Mouse (Mus musculus): ENCODE data around the gene Akip1.

The Akip1 gene

GRCm38 (mm10) chr7:109703190-109704015, at the start of gene Akip1, which contains the start of gene St5:
Akip1 (plus strand) TSS chr7:109703690.
St5 (minus strand) TSS chr7:109703605.
- peak; percentile 99 for DNase-seq (ENCODE audit: low read depth, low spot score)

DNA sequence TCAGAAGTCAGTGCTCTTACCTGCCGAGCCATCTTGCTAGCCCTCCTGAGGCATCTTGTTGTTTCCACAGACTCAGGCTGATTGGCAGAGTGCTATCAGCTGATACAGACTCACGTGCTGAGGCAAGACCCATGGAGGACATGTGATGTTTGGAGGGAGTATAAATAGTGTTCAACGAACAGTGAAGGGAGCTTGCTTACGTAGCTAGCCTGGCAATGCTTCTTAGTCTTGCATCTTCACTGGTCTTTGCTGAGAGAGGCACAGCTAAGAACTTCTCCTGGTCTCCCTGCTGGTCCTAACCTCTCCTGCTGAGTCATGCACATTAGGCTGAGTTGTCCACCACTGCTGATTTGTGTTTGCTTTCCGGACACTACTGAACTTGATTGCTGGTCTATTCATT, 48.6 kb upstream of the Akip1 start:
- peak; percentile 68 for DNase-seq (ENCODE audit: low read depth, low spot score)

- DNase-seq (ENCODE audit: low read depth, low spot score): no peak
Measured at GRCm38 (mm10) chr7:109657884-109658283, 45.6 kb upstream of the Akip1 start.

DNA sequence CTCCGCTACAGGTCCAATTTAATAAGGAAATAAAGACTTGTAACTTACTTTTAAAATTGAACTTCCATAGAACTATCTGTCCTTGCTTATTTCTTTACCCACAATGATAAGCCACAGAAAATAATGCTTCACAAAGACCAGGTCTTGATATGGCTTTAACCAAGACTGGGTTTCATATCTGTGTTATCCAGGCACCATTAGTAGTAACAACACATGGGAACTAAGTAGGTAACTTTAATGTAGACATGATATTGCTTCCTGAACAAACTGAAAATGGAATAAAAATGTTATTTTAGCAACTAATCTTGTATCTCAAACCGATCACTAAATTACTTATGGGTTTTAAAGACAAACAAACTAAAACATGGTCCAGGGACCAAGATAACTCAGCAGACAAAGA, 44.2 kb upstream of the Akip1 start:
- no peak for DNase-seq (ENCODE audit: low read depth, low spot score)

DNA sequence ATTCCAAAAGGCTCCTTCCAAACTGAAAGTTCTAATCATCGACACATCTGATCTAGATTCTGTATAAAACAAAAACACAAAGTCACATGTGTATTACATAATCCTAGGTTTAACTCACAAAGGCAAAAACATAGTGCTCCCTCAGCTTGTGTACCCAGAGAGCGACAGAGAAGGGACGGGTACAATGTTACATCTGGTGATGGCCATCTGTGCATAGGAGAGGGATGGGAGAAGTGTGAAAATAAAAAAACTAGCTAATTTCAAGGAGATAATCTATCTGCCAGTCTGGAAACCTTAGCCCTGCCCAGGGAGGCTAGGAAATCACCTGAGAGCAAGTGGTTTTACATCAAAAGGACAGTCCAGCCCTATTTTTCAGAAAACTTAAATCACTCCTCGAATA, 40.9 kb upstream of the Akip1 start:
- DNase-seq (ENCODE audit: low read depth, low spot score): no peak

- no peak for DNase-seq (ENCODE audit: low read depth, low spot score)
Measured at GRCm38 (mm10) chr7:109666664-109667063, 36.8 kb upstream of the Akip1 start.

DNA sequence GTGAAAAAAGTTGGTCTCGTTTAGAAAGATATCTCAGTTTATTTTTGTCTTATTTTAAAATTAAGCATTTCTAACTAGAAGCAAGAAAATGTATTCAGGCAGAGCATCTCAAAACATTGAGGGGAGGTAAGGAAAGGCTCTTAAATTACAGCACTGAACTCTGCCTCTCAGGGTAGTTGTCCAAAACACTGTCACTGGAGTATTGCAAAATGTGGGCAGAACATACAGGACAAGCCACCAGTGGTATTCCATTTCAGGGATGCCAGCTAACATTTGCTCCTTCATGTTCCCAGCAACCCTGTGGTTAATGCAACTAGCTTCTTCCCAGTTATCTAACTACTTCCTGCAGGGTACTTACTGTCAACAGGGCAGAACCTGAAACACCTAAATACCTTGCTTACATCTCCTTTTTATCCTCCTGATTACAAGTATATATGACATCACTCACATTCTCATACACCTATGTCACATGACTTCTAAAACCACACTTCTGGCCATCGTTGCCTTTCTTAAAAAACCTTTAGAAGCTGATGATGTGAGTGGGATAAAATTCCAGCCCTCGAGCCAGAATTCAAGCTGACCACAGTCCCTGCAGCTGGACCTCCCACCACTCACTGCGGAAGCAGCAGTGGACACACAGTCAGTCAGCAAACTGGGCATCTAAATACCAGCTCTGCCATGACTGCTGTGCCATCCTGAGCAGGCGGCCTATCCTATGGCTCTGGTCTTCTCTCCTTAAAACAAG, 33.9 kb upstream of the Akip1 start:
- DNase-seq (ENCODE audit: low read depth, low spot score): no peak

DNA sequence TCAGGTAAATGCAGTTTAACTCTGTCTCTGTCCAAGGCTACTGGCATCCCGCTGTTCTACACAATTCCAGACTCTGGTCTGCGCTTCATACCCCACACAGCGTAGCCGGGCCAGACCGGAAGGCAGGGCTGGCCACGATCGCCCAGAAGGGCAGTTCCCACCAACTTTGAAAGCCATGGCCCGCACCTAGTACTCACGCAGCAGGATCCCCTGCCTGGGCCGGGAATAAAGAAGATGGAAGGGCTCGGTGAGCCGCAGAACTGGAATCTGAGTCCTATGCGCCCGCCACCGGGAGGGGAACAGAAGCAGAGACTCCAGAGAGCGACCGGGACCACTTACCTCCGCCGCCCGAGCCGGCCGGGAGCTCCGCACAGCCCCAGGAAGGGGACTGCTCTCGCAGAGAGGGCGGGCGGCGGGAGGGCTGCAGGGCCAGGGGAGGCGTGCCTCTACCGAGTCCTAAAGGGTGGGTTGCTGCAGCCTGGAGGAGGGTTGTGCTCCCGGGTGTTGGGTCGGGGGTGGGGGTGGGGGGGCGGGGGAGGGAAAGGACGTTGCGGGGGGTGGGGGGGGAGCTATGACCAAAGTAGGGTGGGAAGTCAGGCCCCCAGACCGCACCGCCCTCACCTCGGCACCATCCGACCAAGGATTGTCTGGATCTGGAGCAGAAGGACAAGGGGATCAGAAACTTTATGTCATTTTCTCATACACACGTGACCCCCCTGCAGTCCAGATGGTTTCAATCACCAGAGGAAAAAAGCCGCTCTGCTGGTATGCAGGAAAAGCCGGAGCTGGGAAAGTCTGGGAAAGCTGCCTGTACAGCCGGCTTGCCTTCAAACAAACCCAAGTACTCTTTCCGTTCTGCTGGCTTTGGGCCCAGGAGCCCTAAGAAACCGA, 31.7 kb upstream of the Akip1 start:
- peak; percentile 72 for DNase-seq (ENCODE audit: low read depth, low spot score)

GRCm38 (mm10) chr7:109674944-109675628, 28.4 kb upstream of the Akip1 start:
- no peak for DNase-seq (ENCODE audit: low read depth, low spot score)

GRCm38 (mm10) chr7:109680284-109680683, 23.2 kb upstream of the Akip1 start:
- DNase-seq (ENCODE audit: low read depth, low spot score): no peak

DNA sequence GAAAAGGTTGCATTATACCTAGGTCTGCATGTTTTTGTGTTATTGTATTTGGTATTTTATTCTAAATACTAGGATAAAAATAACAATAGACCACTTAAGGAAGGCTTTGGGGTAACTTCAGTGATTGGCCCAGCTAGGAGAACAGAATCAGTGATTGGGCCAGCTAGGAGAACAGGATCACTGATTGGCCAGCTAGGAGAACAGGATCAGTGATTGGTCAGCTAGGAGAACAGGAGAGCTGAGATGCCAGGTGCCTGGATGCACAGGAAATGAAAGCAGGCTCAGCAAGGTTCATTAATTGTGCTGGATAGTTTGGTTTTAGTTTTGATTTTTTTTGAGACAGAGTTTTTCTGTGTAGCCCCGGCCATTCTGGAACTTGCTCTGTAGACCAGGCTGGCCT, 22.6 kb upstream of the Akip1 start:
- peak; percentile 25 for DNase-seq (ENCODE audit: low read depth, low spot score)

GRCm38 (mm10) chr7:109686585-109687128, 16.8 kb upstream of the Akip1 start:
- DNase-seq (ENCODE audit: low read depth, low spot score): no peak

DNA sequence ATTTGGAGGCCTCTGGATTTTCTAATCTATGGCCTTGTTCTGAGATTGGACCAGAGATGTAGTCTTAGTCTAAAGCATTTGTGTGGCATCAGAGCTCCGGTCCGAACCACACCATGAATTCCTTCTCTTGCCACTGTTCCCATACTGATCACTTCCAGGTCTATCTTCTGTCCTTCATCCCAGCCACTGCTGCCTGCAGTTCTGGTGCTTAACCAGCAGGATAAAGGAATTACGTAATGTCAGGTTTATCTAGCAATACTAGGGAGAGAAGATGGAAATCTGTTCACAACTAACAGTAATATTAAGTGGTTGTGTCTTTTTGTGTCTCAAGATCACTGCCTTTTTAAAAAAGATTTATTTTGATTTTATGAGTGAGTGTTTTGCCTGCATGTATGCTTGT, 13.4 kb upstream of the Akip1 start:
- DNase-seq (ENCODE audit: low read depth, low spot score): peak; percentile 42

DNA sequence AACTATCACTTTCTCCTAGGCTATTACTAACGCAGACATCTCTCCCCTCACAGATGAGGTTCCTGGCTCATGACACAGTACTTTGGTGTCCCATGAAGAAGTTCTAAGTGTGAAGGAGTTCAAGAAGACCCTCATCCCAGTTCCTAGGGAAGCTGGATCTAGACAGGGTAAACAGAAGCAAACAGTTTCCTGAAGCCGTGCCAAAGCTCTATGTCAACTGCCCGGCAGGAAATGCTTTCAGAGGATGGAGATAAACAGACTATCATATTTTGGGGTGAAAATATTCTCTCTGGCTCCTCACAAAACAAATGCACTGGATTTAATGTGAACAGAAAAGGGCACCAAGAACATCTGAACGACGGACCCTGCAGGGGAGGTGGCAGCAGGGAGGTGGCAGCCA, 12.5 kb upstream of the Akip1 start:
- DNase-seq (ENCODE audit: low read depth, low spot score): no peak

DNA sequence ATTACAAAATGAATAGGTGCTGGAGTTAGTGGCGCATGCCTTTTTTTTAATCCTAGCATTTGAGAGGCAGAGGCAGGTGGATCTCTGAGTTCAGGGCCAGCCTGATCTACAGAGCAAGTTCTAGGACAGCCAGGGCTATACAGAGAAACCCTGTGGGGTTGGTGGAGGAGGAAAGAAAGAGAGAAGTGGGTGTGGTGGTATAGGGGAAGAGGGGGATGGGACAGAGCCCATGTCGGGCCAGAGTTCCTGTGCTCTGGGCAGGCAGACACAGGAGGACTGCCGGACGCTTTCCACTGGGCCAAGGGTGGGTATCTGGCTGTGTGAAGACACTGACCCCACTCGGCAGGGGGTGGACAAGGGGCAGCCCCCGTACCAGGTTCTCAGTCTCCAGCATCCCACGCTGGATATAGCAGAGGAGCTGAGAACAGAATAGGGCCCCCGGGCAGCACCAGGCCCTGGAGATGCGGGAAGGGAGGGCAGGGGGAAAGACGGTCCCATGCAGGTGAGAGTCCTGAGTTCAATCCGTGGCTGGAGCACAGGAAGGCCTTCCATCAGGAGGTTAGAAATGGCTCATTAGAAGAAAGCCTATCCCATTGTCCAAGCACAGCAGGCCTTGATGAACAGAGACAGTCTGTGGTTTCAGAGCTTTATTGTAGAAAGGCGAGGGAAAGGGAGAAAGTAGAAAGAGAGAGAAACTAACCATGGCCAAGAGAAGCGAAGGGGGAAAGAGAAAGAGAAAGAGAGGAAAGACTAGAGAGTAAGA, 8.7 kb upstream of the Akip1 start:
- DNase-seq (ENCODE audit: low read depth, low spot score): peak; percentile 64

- DNase-seq (ENCODE audit: low read depth, low spot score): peak; percentile 85
Measured at GRCm38 (mm10) chr7:109695339-109695726, 8.2 kb upstream of the Akip1 start.

- peak; percentile 86 for DNase-seq (ENCODE audit: low read depth, low spot score)
Measured at GRCm38 (mm10) chr7:109700213-109700612, 3.3 kb upstream of the Akip1 start.

GRCm38 (mm10) chr7:109702721-109703120, 769 bp upstream of the Akip1 start:
- peak; percentile 83 for DNase-seq (ENCODE audit: low read depth, low spot score)

DNA sequence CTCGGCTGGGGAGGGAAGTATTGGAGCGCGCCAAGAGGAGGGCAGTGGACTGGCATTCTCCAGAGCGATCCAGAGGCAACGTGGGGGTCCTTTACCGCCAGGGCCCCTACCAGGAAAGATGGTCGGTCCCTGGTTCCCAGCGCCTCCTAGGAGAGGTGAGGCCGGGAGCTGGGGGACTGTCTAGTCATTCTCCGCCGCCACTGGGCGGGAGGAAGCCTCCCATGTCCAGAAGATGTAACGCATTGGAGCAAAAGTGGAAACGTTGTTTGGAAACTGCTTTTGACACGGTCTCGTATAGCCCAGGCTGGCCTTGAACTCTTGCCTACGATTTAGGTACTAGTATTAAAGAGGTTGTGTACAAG, 507 bp downstream of the Akip1 start:
- no peak for DNase-seq (ENCODE audit: low read depth, low spot score)

- no peak for DNase-seq (ENCODE audit: low read depth, low spot score)
Measured at GRCm38 (mm10) chr7:109704461-109704860, 971 bp downstream of the Akip1 start.

All from ZHBTc4 (cell line).